Mouse (Mus musculus) kidney, adult 2 months (tissue): Measurements from ENCODE around the gene Bricd5.

Experiments used
- CTCF ChIP-seq: fragments of 200-500 bp; conservative IDR thresholded peaks from 2 replicates; pipeline ENCODE4 v1.5.1; 2011; ENCODE audit warnings: low read depth, mild to moderate bottlenecking, control low read depth, low read length, moderate library complexity, mixed read lengths; ENCODE audit not compliant: insufficient read depth, insufficient read length
- POLR2A ChIP-seq: fragments of 200-500 bp; IDR thresholded peaks from one replicate; pipeline ENCODE4 v1.6.1; 2011; ENCODE audit warnings: low read depth, low read length, control low read depth

- TF ChIP-seq POLR2A (no peak), CTCF (no peak)
Measured at GRCm38 (mm10) chr17:24506332-24507070, 32.8 kb downstream of the Bricd5 start.
